Mouse (Mus musculus) kidney, adult 2 months (tissue): ENCODE results near the gene Fn1.

ENCODE experiments used
- CTCF ChIP-seq: fragments of 200-500 bp; conservative IDR thresholded peaks from 2 replicates; pipeline ENCODE4 v1.5.1; 2011; ENCODE audit warnings: low read depth, mild to moderate bottlenecking, control low read depth, low read length, moderate library complexity, mixed read lengths; ENCODE audit not compliant: insufficient read depth, insufficient read length
- POLR2A ChIP-seq: fragments of 200-500 bp; IDR thresholded peaks from one replicate; pipeline ENCODE4 v1.6.1; 2011; ENCODE audit warnings: low read depth, low read length, control low read depth

- TF ChIP-seq POLR2A (no peak), CTCF (no peak)
Measured at GRCm38 (mm10) chr1:71575987-71576386, 77.0 kb downstream of the Fn1 start.
